ENCODE assay signal across 27 mouse cellular contexts in genomic region chr2:125801947-125802346, GRCm38 (mm10). TPM values are rescaled to one million over a fixed set of nuclear protein-coding genes. Genes with fewer than 3 reads are reported as not detected.
DNase-seq lines count a peak whose midpoint lies in the region; ATAC-seq and TF ChIP-seq lines count a peak whose summit lies in the region.
"Had no signal": no experiment of that assay in that cellular context is flagged by ENCODE, and none has a peak within 500 bp of the region (broad histone marks: within the 10 kb centered on the region; RNA-seq: fewer than 3 reads in every experiment).

No protein-coding gene starts in this region.

- intact Hi-C loops in gastrocnemius, postnatal 36 days (cut with DNase I): no loop called here

- WGBS in embryonic facial prominence, embryonic 14.5 days: 74% methylated on average over 4 of the region's 4 CpGs
- WGBS in embryonic facial prominence, embryonic 10.5 days: 82% methylated on average over 4 of the region's 4 CpGs
- 78% methylated on average over 4 of the region's 4 CpGs for WGBS in lung, postnatal 0 days

- H3K4me2 ChIP-seq in embryonic facial prominence, embryonic 14.5 days (ENCODE audit: low read depth, low read length): no peak overlapping the region
- H3K4me2 ChIP-seq in lung, postnatal 0 days (replicated peaks; ENCODE audit: low read depth, low read length): no peak overlapping the region
- H3K4me2 ChIP-seq: embryonic facial prominence, embryonic 12.5 days; heart, embryonic 11.5 days; heart, embryonic 15.5 days; hindbrain, embryonic 13.5 days had no signal

- no peaks in the 10 kb centered on the region; the same call in 1 of the 2 replicates for H3K4me1 ChIP-seq in embryonic facial prominence, embryonic 14.5 days (ENCODE audit: control insufficient read depth, insufficient read depth, low read length)
- peaks cover 4% of the 10 kb centered on the region; the same call in 1 of the 2 replicates for H3K4me1 ChIP-seq in embryonic facial prominence, embryonic 10.5 days
- peaks cover 4% of the 10 kb centered on the region; the same call in 1 of the 2 replicates for H3K4me1 ChIP-seq in lung, postnatal 0 days (ENCODE audit: insufficient read depth, low read depth, low read length)
- H3K4me1 ChIP-seq: embryonic facial prominence, embryonic 12.5 days; hindbrain, embryonic 13.5 days had no signal

- no peak for TF ChIP-seq EP300 in lung, postnatal 0 days (IDR thresholded peaks at IDR 0.05)

- no peak overlapping the region for H3K9ac ChIP-seq in embryonic facial prominence, embryonic 14.5 days (ENCODE audit: low read depth, low read length)
- no peak overlapping the region for H3K9ac ChIP-seq in lung, postnatal 0 days (replicated peaks; ENCODE audit: low read depth)
- H3K9ac ChIP-seq: embryonic facial prominence, embryonic 12.5 days; heart, embryonic 15.5 days; hindbrain, embryonic 13.5 days had no signal

- no peak overlapping the region for H3K27ac ChIP-seq in embryonic facial prominence, embryonic 14.5 days (replicated peaks; ENCODE audit: low read depth, low read length)
- no peak overlapping the region for H3K27ac ChIP-seq in embryonic facial prominence, embryonic 10.5 days (replicated peaks)
- peak overlapping the region; percentile 85 for H3K27ac ChIP-seq in lung, postnatal 0 days (ENCODE audit: low read length)
- H3K27ac ChIP-seq: embryonic facial prominence, embryonic 12.5 days; gastrocnemius, adult 2 months; hindbrain, embryonic 13.5 days had no signal

- ATAC-seq in embryonic facial prominence, embryonic 14.5 days (ENCODE audit: low read depth): 0 out of 2 replicates have a peak, but pooled peaks have one; percentile 37
- no peak for ATAC-seq in lung, postnatal 0 days
- ATAC-seq: activated CD4-positive, CD25-positive, alpha-beta regulatory T cell, adult 4 months; CD4-positive, CD25-positive, alpha-beta regulatory T cell, adult 4 months; forebrain, embryonic 14.5 days; intestine, embryonic 16.5 days; Patski had no signal

- 0 out of 2 replicates have a peak, but pooled peaks cover 5% of the 10 kb centered on the region for H3K9me3 ChIP-seq in embryonic facial prominence, embryonic 14.5 days (ENCODE audit: control insufficient read depth, low read length)
- H3K9me3 ChIP-seq in embryonic facial prominence, embryonic 10.5 days: peaks cover 8% of the 10 kb centered on the region; the same call in 1 of the 2 replicates
- H3K9me3 ChIP-seq in lung, postnatal 0 days (ENCODE audit: low read length): no peaks in the 10 kb centered on the region
- H3K9me3 ChIP-seq: G1E; heart, embryonic 15.5 days had no signal

- H3K27me3 ChIP-seq in embryonic facial prominence, embryonic 14.5 days (replicated peaks; ENCODE audit: control insufficient read depth, insufficient read depth, low read length): no peaks in the 10 kb centered on the region
- no peaks in the 10 kb centered on the region for H3K27me3 ChIP-seq in embryonic facial prominence, embryonic 10.5 days (replicated peaks; ENCODE audit: low read depth, poor library complexity, severe bottlenecking)
- H3K27me3 ChIP-seq in lung, postnatal 0 days (replicated peaks; ENCODE audit: insufficient read depth, low read length): no peaks in the 10 kb centered on the region
- H3K27me3 ChIP-seq: embryonic facial prominence, embryonic 12.5 days; heart, embryonic 15.5 days; hindbrain, embryonic 13.5 days had no signal

- no peaks in the 10 kb centered on the region for H3K36me3 ChIP-seq in embryonic facial prominence, embryonic 14.5 days (ENCODE audit: control insufficient read depth, insufficient read depth, low read length)
- no peaks in the 10 kb centered on the region for H3K36me3 ChIP-seq in embryonic facial prominence, embryonic 10.5 days (replicated peaks)
- no peaks in the 10 kb centered on the region for H3K36me3 ChIP-seq in lung, postnatal 0 days (ENCODE audit: insufficient read depth, low read length)
- H3K36me3 ChIP-seq: embryonic facial prominence, embryonic 12.5 days; G1E; heart, embryonic 15.5 days; hindbrain, embryonic 13.5 days had no signal

- no peak for TF ChIP-seq CTCF in lung, postnatal 0 days (IDR thresholded peaks at IDR 0.05)

- no peak overlapping the region for H3K4me3 ChIP-seq in embryonic facial prominence, embryonic 14.5 days (ENCODE audit: low read depth, low read length)
- H3K4me3 ChIP-seq in embryonic facial prominence, embryonic 10.5 days: no peak overlapping the region
- no peak overlapping the region for H3K4me3 ChIP-seq in lung, postnatal 0 days (ENCODE audit: low read depth, low read length)
- H3K4me3 ChIP-seq: embryonic facial prominence, embryonic 12.5 days; gastrocnemius, adult 2 months; heart, adult 2 months; heart, embryonic 15.5 days; hindbrain, embryonic 13.5 days had no signal

- peak; percentile 25 for DNase-seq in embryonic facial prominence, embryonic 14.5 days (ENCODE audit: low spot score)
- DNase-seq in embryonic facial prominence, embryonic 10.5 days (ENCODE audit: low spot score): no peak
- DNase-seq in heart, adult 11 months: peak; percentile 17
- DNase-seq in heart, adult 18-20 months: no peak
- DNase-seq in lung, postnatal 0 days (ENCODE audit: low spot score): no peak
- no peak for DNase-seq in lung, postnatal 25 days (ENCODE audit: low spot score)
- peak; percentile 63 for DNase-seq in brain, adult 2 months (ENCODE audit: low read depth, low spot score)
- no peak for DNase-seq in gastrocnemius, postnatal 36 days
- DNase-seq: adrenal gland, postnatal 14 days; B cell, adult 2 months; cerebellum, adult 2 months; cerebellum, postnatal 10 days; embryo, embryonic 11 days; gastrocnemius, adult 2 months; gastrocnemius, postnatal 25 days; heart, adult 2 months; heart, postnatal 14 days had no signal

RNA-seq across cellular contexts. Expression of gene Secisbp2l, which starts 19.3 kb away (rescaled TPM):
- polyA plus RNA-seq in embryonic facial prominence, embryonic 14.5 days (2014; fragmentation: Nextera tagmentation; extraction: Ambion mirVana): 21.8 and 22.1 TPM in 2 replicates
- polyA plus RNA-seq in embryonic facial prominence, embryonic 10.5 days (2016; fragmentation: Nextera tagmentation; extraction: Ambion mirVana): 15.5 and 17.3 TPM in 2 replicates
- 10 to 100 TPM; 24.1 to 26.6 TPM for total RNA-seq in heart, adult 18-20 months (2021)
- 43.3 and 45.3 TPM in 2 replicates for polyA plus RNA-seq in lung, postnatal 0 days (2015; fragmentation: Nextera tagmentation; extraction: Ambion mirVana)
- 10 to 100 TPM; 14.2 to 14.9 TPM for total RNA-seq in gastrocnemius, postnatal 36 days (2021)

RNA-seq across cellular contexts. Expression of gene Galk2, which starts 57.0 kb away (rescaled TPM):
- polyA plus RNA-seq in embryonic facial prominence, embryonic 14.5 days (2014; fragmentation: Nextera tagmentation; extraction: Ambion mirVana): 35.2 and 42.0 TPM in 2 replicates
- 36.7 and 37.3 TPM in 2 replicates for polyA plus RNA-seq in embryonic facial prominence, embryonic 10.5 days (2016; fragmentation: Nextera tagmentation; extraction: Ambion mirVana)
- total RNA-seq in heart, adult 18-20 months (2021): 10 to 100 TPM; 12.1 to 12.7 TPM
- 27.1 and 30.5 TPM in 2 replicates for polyA plus RNA-seq in lung, postnatal 0 days (2015; fragmentation: Nextera tagmentation; extraction: Ambion mirVana)
- total RNA-seq in gastrocnemius, postnatal 36 days (2021): 1 to 10 TPM; 3.3 to 4.0 TPM

RNA-seq across cellular contexts. Expression of gene Cops2, which starts 57.0 kb away (rescaled TPM):
- 89.0 and 90.0 TPM in 2 replicates for polyA plus RNA-seq in embryonic facial prominence, embryonic 14.5 days (2014; fragmentation: Nextera tagmentation; extraction: Ambion mirVana)
- 94.9 and 98.3 TPM in 2 replicates for polyA plus RNA-seq in embryonic facial prominence, embryonic 10.5 days (2016; fragmentation: Nextera tagmentation; extraction: Ambion mirVana)
- 10 to 100 TPM; 84.1 to 89.4 TPM for total RNA-seq in heart, adult 18-20 months (2021)
- 36.0 and 41.1 TPM in 2 replicates for polyA plus RNA-seq in lung, postnatal 0 days (2015; fragmentation: Nextera tagmentation; extraction: Ambion mirVana)
- total RNA-seq in gastrocnemius, postnatal 36 days (2021): 10 to 100 TPM; 91.5 to 97.9 TPM

Comparison
In these comparisons a context has a peak if more than half of its experiments do, and no peak if none do; other contexts are left out.
1. DNase-seq: peak in embryonic facial prominence, embryonic 14.5 days (single experiment), heart, adult 11 months (single experiment) and brain, adult 2 months (single experiment); none in embryonic facial prominence, embryonic 10.5 days (single experiment), heart, adult 18-20 months (0 of 2), lung, postnatal 0 days (single experiment), lung, postnatal 25 days (single experiment) and gastrocnemius, postnatal 36 days (0 of 2).